Mouse (Mus musculus) frontal cortex, adult 2 months (tissue): ENCODE data around the gene Slc1a1. TPM values are rescaled to one million over a fixed set of nuclear protein-coding genes. Genes with fewer than 3 reads are reported as not detected.

ENCODE experiments used
- DNase-seq, 2 experiments: peaks; one replicate each; pipeline ENCODE4 v3.0.0; 2022; ENCODE audit warnings: low spot score in 1 of 2; ENCODE audit errors: extremely low spot score in 1 of 2
- polyA plus RNA-seq: library from polyadenylated mRNA; depleted of rRNA; stranded (reverse); fragments of >200 nt; gene quantifications from 2 replicates; pipeline ENCODE4 v1.2.3, GENCODE M21; 2012; rRNA removed

Slc1a1 gene
- polyA plus RNA-seq, 1 experiment: 78.6 TPM

- DNase-seq: no peak
Observed at GRCm38 (mm10) chr19:28914598-28914997, 79.7 kb downstream of the Slc1a1 start.

- no peak for DNase-seq
Observed at GRCm38 (mm10) chr19:28915602-28916250, 80.9 kb downstream of the Slc1a1 start.

GRCm38 (mm10) chr19:28916492-28916891 is 81.6 kb downstream of the Slc1a1 start:
- no peak for DNase-seq

GRCm38 (mm10) chr19:28917839-28918238 is 83.0 kb downstream of the Slc1a1 start:
- DNase-seq: no peak

- DNase-seq: no peak
Observed at GRCm38 (mm10) chr19:28926366-28926765, 91.5 kb downstream of the Slc1a1 start.

- DNase-seq: no peak
Observed at GRCm38 (mm10) chr19:28927396-28927795, 92.5 kb downstream of the Slc1a1 start.

- DNase-seq: no peak
Observed at GRCm38 (mm10) chr19:28929034-28929433, 94.2 kb downstream of the Slc1a1 start.

- no peak for DNase-seq
Observed at GRCm38 (mm10) chr19:28934897-28935296, 100.0 kb downstream of the Slc1a1 start.

- no peak for DNase-seq
Observed at GRCm38 (mm10) chr19:28940135-28940874, 105.5 kb downstream of the Slc1a1 start.

GRCm38 (mm10) chr19:28941271-28941670 is 106.4 kb downstream of the Slc1a1 start:
- DNase-seq: no peak

- DNase-seq: peak in 1 of 2 experiments; percentile 31
Observed at GRCm38 (mm10) chr19:28946782-28947181, 111.9 kb downstream of the Slc1a1 start.

- no peak for DNase-seq
Observed at GRCm38 (mm10) chr19:28947311-28947710, 112.5 kb downstream of the Slc1a1 start.

- no peak for DNase-seq
Observed at GRCm38 (mm10) chr19:28951251-28951650, 116.4 kb downstream of the Slc1a1 start.

- peak; percentile 69 to 77 for DNase-seq
Observed at GRCm38 (mm10) chr19:28963113-28963512, 128.3 kb downstream of the Slc1a1 start.

- no peak for DNase-seq
Observed at GRCm38 (mm10) chr19:28963513-28963841, 128.6 kb downstream of the Slc1a1 start.

Other genes starting within 250 kb of the Slc1a1 start
- 1.5 and 1.9 TPM in 2 replicates for gene Glis3, start 155.0 kb upstream of the Slc1a1 start, polyA plus RNA-seq
- gene Plpp6, start 128.9 kb downstream of the Slc1a1 start, polyA plus RNA-seq: 25.7 and 26.6 TPM in 2 replicates
- gene 4430402I18Rik, start 132.8 kb downstream of the Slc1a1 start, polyA plus RNA-seq: 7.1 and 9.3 TPM in 2 replicates
- 62.3 and 65.0 TPM in 2 replicates for gene Cdc37l1, start 155.3 kb downstream of the Slc1a1 start, polyA plus RNA-seq
- 61.8 and 66.5 TPM in 2 replicates for gene Ak3, start 212.9 kb downstream of the Slc1a1 start, polyA plus RNA-seq